Mouse (Mus musculus) liver, embryonic 15.5 days (tissue): ENCODE measurements around the gene Gstt4. TPM values are rescaled to one million over a fixed set of nuclear protein-coding genes. Genes with fewer than 3 reads are reported as not detected.

Experiments
- ATAC-seq: fragments of 200-750 bp; cut with Nextera tagmentation; 2 replicates; pipeline ENCODE4 v1.8.0; 2017; ENCODE audit warnings: moderate number of reproducible peaks, mild to moderate bottlenecking, moderate library complexity; ENCODE audit not compliant: insufficient read depth
- H3K27ac ChIP-seq: fragments of 300-500 bp; sonication (generic); replicated peaks from 2 replicates; pipeline ENCODE4 v1.5.1; 2015; ENCODE audit warnings: mild to moderate bottlenecking, inconsistent platforms
- H3K27me3 ChIP-seq: fragments of 300-500 bp; sonication (generic); 2 replicates; pipeline ENCODE4 v1.6.1; 2015; ENCODE audit warnings: mild to moderate bottlenecking, inconsistent platforms
- H3K36me3 ChIP-seq: fragments of 300-500 bp; sonication (generic); replicated peaks from 2 replicates; pipeline ENCODE4 v1.6.1; 2015; ENCODE audit warnings: moderate library complexity, mild to moderate bottlenecking, inconsistent platforms
- H3K4me1 ChIP-seq: fragments of 300-500 bp; sonication (generic); replicated peaks from 2 replicates; pipeline ENCODE4 v1.6.1; 2015; ENCODE audit warnings: inconsistent platforms
- H3K4me2 ChIP-seq: fragments of 300-500 bp; sonication (generic); 2 replicates; pipeline ENCODE4 v1.6.1; 2015; ENCODE audit warnings: moderate library complexity, mild to moderate bottlenecking, inconsistent platforms
- H3K4me3 ChIP-seq: fragments of 300-500 bp; sonication (generic); replicated peaks from 2 replicates; pipeline ENCODE4 v1.5.1; 2015; ENCODE audit warnings: mild to moderate bottlenecking, inconsistent platforms
- H3K9ac ChIP-seq: fragments of 300-500 bp; sonication (generic); 2 replicates; pipeline ENCODE4 v1.6.1; 2015; ENCODE audit warnings: moderate library complexity, mild to moderate bottlenecking, inconsistent platforms
- H3K9me3 ChIP-seq: fragments of 300-500 bp; sonication (generic); replicated peaks from 2 replicates; pipeline ENCODE4 v1.6.1; 2016; ENCODE audit warnings: inconsistent platforms
- WGBS: fragments of 180-500 bp; shearing (Covaris S2); methylation state at CpG from one replicate; pipeline ENCODE4 v1.1.7; 2015; ENCODE audit warnings: mixed read lengths; ENCODE audit not compliant: insufficient replicate concordance; 5-methylcytosine and 5-hydroxymethylcytosine counted together
- polyA plus RNA-seq: library from polyadenylated mRNA; unstranded; fragments of >200 nt; fragmentation: Nextera tagmentation; extraction: Ambion mirVana; gene quantifications from 2 replicates; pipeline ENCODE4 v1.2.1, GENCODE M21; 2015

Gstt4 gene
- polyA plus RNA-seq, 1 experiment from 2014 or later: not detected

DNA sequence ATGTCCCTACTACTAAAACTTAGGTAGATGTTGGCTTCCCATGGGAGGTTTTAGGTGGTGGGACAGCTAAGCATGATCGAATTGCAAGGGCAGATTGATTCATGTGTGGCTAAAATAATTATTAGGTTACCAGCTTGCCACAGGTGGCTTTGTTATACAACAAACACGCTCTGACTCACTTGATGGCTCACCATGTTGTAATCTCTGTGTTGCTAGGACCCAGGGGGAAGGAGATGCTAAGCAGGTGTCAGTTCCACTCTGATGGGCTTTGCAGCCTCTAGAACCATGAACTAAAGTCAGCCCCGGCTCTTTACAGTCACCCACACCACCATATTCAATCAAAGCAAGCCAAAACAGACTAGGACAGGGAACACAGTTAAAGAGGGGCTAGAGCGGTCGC lies 2.5 kb downstream of the Gstt4 start:
- no peaks in the 10 kb centered on the region for H3K36me3 ChIP-seq
- H3K9ac ChIP-seq: no peak overlapping the region
- H3K4me2 ChIP-seq: no peak overlapping the region
- no peaks in the 10 kb centered on the region for H3K4me1 ChIP-seq
- no peaks in the 10 kb centered on the region for H3K9me3 ChIP-seq
- H3K4me3 ChIP-seq: no peak overlapping the region
- H3K27me3 ChIP-seq: peaks cover 3% of the 10 kb centered on the region; the same call in 1 of the 2 replicates
- no peak overlapping the region for H3K27ac ChIP-seq
- no peak for ATAC-seq
- WGBS: 62% methylated on average over 5 of the region's 5 CpGs

DNA sequence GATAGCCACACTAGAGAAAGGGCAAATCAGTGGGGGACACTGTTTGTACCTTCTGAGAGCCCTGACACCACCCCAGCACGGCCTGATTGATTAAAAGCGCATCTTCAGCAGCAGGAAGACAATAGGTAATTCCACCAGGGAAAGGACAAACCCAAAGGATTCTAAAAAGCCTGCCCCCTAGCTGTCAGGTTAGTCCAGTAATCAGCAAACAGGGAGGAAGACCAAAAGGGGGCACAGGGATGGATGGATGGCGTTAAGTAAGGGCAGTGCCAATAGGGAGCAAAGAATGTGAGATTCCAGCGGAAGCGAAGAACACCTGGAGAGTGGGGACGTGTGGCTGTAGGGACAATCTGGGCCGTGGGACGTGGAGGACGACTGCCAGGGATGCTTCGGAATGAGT lies 3.7 kb downstream of the Gstt4 start:
- H3K27ac ChIP-seq: no peak overlapping the region
- peaks cover 3% of the 10 kb centered on the region; the same call in 1 of the 2 replicates for H3K27me3 ChIP-seq
- H3K4me3 ChIP-seq: no peak overlapping the region
- no peaks in the 10 kb centered on the region for H3K4me1 ChIP-seq
- H3K9me3 ChIP-seq: no peaks in the 10 kb centered on the region
- no peak for ATAC-seq
- no peak overlapping the region for H3K4me2 ChIP-seq
- H3K9ac ChIP-seq: no peak overlapping the region
- no peaks in the 10 kb centered on the region for H3K36me3 ChIP-seq
- 57% methylated on average over 10 of the region's 10 CpGs for WGBS

GRCm38 (mm10) chr10:75804217-75804616 lies 18.1 kb downstream of the Gstt4 start:
- H3K36me3 ChIP-seq: no peaks in the 10 kb centered on the region
- no peaks in the 10 kb centered on the region for H3K4me1 ChIP-seq
- H3K27ac ChIP-seq: no peak overlapping the region
- H3K27me3 ChIP-seq: peaks cover 9% of the 10 kb centered on the region
- ATAC-seq: no peak
- H3K4me2 ChIP-seq: no peak overlapping the region
- WGBS: 33% methylated on average over 2 of the region's 2 CpGs
- H3K9me3 ChIP-seq: no peaks in the 10 kb centered on the region
- H3K9ac ChIP-seq: no peak overlapping the region
- no peak overlapping the region for H3K4me3 ChIP-seq

DNA sequence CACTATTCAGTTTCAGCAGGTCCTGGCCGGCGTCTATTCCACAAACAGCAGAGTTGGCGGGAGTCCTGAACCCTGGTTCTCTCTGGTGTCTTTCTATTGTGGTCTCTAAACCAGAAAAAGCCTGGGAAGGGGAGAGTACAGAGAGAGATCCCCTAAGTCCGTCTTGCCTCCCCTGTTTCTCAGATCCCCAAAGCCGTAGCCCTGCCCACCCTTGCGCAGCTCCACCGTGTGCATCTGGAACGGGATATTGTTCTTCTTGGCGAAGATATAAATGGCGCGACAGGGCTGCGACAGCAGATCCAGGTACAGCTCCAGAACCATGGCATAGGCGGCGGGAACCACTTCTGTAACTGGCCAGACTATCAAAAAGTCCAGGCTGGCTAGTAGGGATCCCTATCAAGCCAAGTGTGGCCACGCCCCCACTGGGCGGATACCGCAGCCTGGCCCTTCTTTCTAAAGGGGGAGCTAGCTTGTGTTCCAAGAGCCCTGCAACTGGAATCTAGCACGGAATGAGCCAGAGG lies 24.1 kb downstream of the Gstt4 start, which contains the start of gene Gstt1:
Gene Gstt1 (minus strand): TSS at position 409 of the 521 bp plus-strand sequence.
- peak; percentile 61 for ATAC-seq
- peak within 1 kb of the TSS; percentile 86 for H3K4me2 ChIP-seq
- H3K27ac ChIP-seq: peak within 1 kb of the TSS; percentile 65; the same call in 1 of the 2 replicates
- peak within 1 kb of the TSS; percentile 63 for H3K4me3 ChIP-seq
- peaks cover 22% of the 10 kb centered on the region for H3K4me1 ChIP-seq
- peaks cover 35% of the 10 kb centered on the region for H3K27me3 ChIP-seq
- 2% methylated on average over 18 of the region's 18 CpGs for WGBS
- peak within 1 kb of the TSS; percentile 55 for H3K9ac ChIP-seq
- H3K9me3 ChIP-seq: no peaks in the 10 kb centered on the region
- no peaks in the 10 kb centered on the region for H3K36me3 ChIP-seq

DNA sequence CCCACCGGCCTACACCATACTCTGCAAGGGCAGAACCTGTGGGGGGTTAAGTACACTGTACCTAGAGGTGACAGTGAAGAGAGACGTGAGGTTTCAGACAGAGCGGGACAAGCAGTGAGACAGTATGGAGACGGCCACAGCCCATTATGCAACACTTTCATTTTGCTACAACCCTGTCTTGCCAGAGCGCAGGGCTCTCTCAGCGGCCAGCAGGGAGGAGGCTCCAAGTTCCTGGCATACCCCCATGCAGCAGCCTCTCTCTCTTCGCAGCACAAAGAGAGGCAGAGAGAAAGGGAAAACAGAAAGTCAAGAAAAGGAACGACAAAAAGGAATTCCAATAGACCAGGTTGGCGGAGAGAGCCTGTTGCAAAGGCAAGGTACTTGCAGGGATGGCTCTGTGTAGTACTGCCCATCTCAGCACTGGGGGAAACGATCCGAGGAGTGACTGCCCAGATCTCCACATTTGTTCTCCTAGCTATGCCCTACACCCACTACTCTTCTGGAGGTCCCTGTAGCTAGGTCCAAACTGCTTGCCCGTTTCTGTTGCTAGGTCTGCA lies 24.6 kb downstream of the Gstt4 start:
- Histone ChIP-seq H3K9ac (peak overlapping the region; percentile 55), H3K27me3 (peaks cover 35% of the 10 kb centered on the region), H3K4me1 (peaks cover 22% of the 10 kb centered on the region), H3K27ac (peak overlapping the region; percentile 65; the same call in 1 of the 2 replicates), H3K4me3 (peak overlapping the region; percentile 63), H3K9me3 (no peaks in the 10 kb centered on the region), H3K4me2 (peak overlapping the region; percentile 86), H3K36me3 (no peaks in the 10 kb centered on the region)
- peak; percentile 71 for ATAC-seq
- WGBS: under 1% methylated on average over 12 of the region's 12 CpGs

DNA sequence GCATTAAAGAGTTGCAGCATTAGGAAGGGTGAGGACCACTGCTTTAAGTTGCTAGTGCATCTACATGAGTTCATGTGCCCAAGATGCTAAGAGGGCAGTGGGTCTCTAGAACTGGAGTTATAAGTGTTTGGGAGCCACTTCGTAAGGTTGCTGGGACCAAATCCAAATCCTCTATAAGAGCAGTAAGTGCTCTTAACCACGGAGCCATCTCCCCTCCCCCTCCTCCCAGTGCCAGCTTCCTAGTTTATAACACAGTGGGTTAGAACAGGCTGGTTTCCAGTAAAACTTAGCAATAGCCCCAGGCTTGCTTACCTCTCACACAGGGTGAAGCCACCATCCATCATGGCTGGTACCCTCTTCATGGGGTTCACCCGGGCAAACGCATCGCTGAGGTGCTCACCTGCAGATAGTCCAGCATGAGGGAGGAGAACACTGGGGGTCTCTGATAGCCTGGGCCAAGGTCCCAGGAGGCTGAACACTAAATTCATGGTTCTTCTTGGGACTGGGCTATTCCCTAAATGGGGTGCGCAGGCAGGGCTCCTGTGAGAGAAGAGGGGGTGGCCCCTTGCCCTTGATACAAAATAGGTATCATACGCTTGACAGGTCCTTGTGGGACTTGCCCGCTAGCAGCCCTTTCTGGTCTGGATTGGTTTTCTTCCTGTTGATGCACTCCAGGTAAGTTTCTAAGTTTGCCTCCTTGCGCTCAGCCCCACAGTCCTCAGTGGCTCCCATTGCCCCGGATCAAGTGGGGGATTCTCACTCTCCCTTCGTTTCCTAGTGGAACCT lies 25.4 kb downstream of the Gstt4 start:
- peak overlapping the region; percentile 63 for H3K4me3 ChIP-seq
- no peaks in the 10 kb centered on the region for H3K9me3 ChIP-seq
- peak overlapping the region; percentile 86 for H3K4me2 ChIP-seq
- H3K9ac ChIP-seq: peak overlapping the region; percentile 55
- H3K4me1 ChIP-seq: peaks cover 22% of the 10 kb centered on the region
- WGBS: 43% methylated on average over 11 of the region's 11 CpGs
- peak overlapping the region; percentile 65 for H3K27ac ChIP-seq
- H3K27me3 ChIP-seq: peaks cover 35% of the 10 kb centered on the region
- ATAC-seq: no peak
- H3K36me3 ChIP-seq: no peaks in the 10 kb centered on the region

GRCm38 (mm10) chr10:75794880-75795279 lies 27.5 kb downstream of the Gstt4 start:
- ATAC-seq: no peak
- Histone ChIP-seq H3K9ac (no peak overlapping the region), H3K4me3 (no peak overlapping the region), H3K4me2 (peak overlapping the region; percentile 33), H3K4me1 (peaks cover 22% of the 10 kb centered on the region), H3K27ac (peak overlapping the region; percentile 46), H3K27me3 (peaks cover 29% of the 10 kb centered on the region), H3K9me3 (no peaks in the 10 kb centered on the region), H3K36me3 (no peaks in the 10 kb centered on the region)
- 33% methylated on average over 3 of the region's 3 CpGs for WGBS

- Histone ChIP-seq H3K4me2 (no peak overlapping the region), H3K9ac (no peak overlapping the region), H3K36me3 (no peaks in the 10 kb centered on the region), H3K4me3 (no peak overlapping the region), H3K27ac (peak overlapping the region; percentile 71), H3K4me1 (no peaks in the 10 kb centered on the region), H3K27me3 (peaks cover 8% of the 10 kb centered on the region; the same call in 1 of the 2 replicates), H3K9me3 (no peaks in the 10 kb centered on the region)
- WGBS: 14% methylated on average over 7 of the region's 7 CpGs
- ATAC-seq: no peak
Measured at GRCm38 (mm10) chr10:75790773-75791172, 31.6 kb downstream of the Gstt4 start.

GRCm38 (mm10) chr10:75789841-75790240 lies 32.5 kb downstream of the Gstt4 start:
- Histone ChIP-seq H3K4me2 (no peak overlapping the region), H3K9ac (no peak overlapping the region), H3K27me3 (peaks cover 6% of the 10 kb centered on the region), H3K4me1 (no peaks in the 10 kb centered on the region), H3K36me3 (no peaks in the 10 kb centered on the region), H3K9me3 (no peaks in the 10 kb centered on the region), H3K27ac (peak overlapping the region; percentile 71), H3K4me3 (no peak overlapping the region)
- WGBS: 62% methylated on average over 5 of the region's 5 CpGs
- ATAC-seq: peak; percentile 91

DNA sequence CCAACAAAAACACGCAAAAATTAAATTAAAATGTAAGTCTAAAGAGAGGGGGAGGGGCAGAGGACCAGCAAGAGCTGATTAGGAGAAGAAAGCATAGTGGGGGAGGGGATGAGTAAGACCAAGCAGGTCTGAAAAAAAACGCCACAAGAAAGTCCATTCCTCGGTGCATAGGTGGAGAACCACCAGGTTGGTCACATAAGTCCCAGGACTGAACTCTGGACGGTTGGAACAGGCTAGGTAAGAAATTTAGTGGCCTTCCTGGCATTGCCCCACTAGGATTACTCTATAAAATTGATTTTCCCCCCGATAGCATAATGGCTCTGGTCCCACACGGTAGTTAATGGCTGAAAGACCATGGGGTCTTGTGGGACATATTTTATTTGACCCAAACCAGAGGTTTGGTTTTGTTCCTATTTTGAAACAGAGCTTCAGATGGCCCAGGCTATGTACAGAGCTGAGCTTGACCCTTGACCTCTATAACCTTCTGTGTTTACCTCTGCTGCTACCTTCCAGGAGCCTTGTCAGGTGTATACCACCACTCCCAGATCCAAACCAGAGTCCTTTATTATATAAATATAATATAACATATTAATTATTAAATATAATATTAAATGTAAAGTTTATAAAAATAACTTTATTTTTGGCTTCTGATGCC lies 33.1 kb downstream of the Gstt4 start:
- 49% methylated on average over 6 of the region's 6 CpGs for WGBS
- Histone ChIP-seq H3K36me3 (0 out of 2 replicates have a peak, but pooled peaks cover under 1% of the 10 kb centered on the region), H3K9ac (no peak overlapping the region), H3K4me3 (no peak overlapping the region), H3K9me3 (no peaks in the 10 kb centered on the region), H3K27me3 (peaks cover 11% of the 10 kb centered on the region), H3K4me2 (no peak overlapping the region), H3K27ac (peak overlapping the region; percentile 58; the same call in 1 of the 2 replicates), H3K4me1 (no peaks in the 10 kb centered on the region)
- peak; percentile 51 for ATAC-seq

DNA sequence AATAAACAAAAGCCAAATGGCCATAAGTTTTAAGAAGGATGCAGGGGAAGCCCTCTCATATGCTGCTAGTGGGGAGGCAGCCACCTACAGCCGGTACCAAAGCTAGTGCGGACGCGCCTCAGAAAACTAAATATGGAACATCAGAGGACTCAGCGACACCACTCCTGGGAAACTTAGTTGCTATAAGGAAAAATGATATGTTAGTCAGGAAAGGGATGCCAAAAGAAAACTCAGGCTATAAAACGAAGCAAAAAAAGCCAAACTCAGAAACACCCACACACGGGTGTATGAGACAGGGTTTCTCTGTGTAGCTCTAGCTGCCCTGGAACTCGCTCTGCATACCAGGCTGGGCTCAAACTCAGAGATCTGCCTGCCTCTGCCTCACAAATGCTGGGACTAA lies 34.1 kb downstream of the Gstt4 start:
- Histone ChIP-seq H3K9me3 (no peaks in the 10 kb centered on the region), H3K27me3 (peaks cover 18% of the 10 kb centered on the region), H3K4me2 (no peak overlapping the region), H3K27ac (no peak overlapping the region), H3K4me3 (no peak overlapping the region), H3K9ac (no peak overlapping the region), H3K36me3 (0 out of 2 replicates have a peak, but pooled peaks cover 2% of the 10 kb centered on the region), H3K4me1 (no peaks in the 10 kb centered on the region)
- no peak for ATAC-seq
- 79% methylated on average over 8 of the region's 8 CpGs for WGBS
